Mouse (Mus musculus): Measurements from ENCODE around the gene Bbs9.

Bbs9 gene

GRCm38 (mm10) chr9:22455041-22455440 is 20.5 kb upstream of the Bbs9 start:
- ChIA-PET CTCF (interaction anchor here in 1 of 4 experiments (0.7 kb wide), 1 partner anchor 15 kb away, joined by 3 read pairs; no protein-coding TSS in a partner anchor), POLR2A (interaction anchor here in 2 of 4 experiments (1.0 to 1.3 kb wide), 3 partner anchors 13 to 25 kb away, joined by 3 to 4 read pairs (median 3); no protein-coding TSS in a partner anchor)

- ChIA-PET POLR2A (no interaction called here), CTCF (no interaction called here)
These were observed 18.2 kb upstream of the Bbs9 start for GRCm38 (mm10) chr9:22457142-22457835.

- ChIA-PET POLR2A (interaction anchor here in 1 of 4 experiments (0.7 kb wide), 1 partner anchor 50 kb away, joined by 3 read pairs; the partner anchor contains the start of gene 9530077C05Rik), CTCF (no interaction called here)
These were observed 13.6 kb upstream of the Bbs9 start for GRCm38 (mm10) chr9:22461946-22462345.

DNA sequence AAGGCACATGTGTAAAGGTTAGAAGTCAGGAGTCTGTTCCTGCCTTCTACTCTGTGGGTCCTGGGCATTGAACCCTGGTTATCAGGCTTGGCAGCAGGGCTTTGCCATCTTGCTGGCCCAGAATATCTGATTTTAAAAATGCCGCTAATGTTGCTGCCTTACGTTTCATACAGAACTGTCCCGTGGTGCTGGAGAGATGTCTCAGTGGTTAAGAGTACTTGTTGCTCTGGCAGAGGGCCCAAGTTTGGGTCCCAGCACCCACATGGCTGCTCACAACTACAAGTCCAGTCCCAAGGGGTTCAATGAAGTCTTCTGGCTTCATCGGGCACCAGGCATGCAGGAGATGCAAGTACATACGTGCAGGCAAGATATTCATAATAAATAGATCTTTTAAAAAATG is 9.3 kb upstream of the Bbs9 start:
- POLR2A ChIA-PET: interaction anchor here in 2 of 4 experiments (0.9 kb wide), 2 partner anchors 9 to 76 kb away, joined by 4 to 5 read pairs; partner anchors contain the start of gene Bbs9 (in 1 of the 2)
- CTCF ChIA-PET: no interaction called here

DNA sequence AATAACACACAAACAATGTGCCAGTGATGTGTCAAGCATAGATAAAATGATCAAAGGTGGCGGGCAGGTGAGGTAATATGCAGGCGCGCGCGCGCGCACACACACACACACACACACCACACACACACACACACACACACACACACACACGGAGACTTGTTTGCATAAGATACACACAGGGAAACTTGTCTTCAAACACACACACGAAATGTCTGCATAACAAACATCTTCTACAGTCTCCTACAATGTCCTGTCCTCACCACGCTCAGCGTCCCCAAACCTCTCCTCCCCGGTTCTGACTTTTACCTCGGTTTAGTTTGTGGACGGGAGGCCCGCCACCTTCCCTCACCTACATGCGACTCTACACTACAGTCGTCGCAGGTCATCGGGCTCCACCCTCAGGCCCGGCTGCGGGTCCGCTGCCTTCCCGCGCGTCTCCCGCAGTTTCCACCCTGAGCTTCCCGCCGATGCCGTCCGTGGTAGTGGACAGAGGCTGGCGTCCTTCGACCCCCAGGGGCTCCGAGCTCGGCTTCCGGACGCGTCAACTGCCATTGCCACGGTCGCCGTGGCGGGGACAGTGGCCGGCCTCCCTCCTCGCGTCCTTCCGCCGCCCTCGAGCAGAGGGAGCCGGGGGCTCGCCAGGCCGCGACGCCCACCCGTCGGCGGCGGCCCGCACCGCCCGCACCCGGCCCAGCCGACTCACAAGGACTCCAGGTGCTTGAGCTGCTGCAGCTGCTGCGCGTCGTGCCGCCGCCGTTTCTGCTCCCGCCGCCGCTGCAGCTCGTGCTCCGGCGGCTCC is 7.9 kb upstream of the Bbs9 start:
- POLR2A ChIA-PET: interaction anchor here in 3 of 4 experiments (0.6 to 1.9 kb wide), 26 partner anchors 8 to 753 kb away, joined by 3 to 13 read pairs (median 4); partner anchors contain the start of genes 9530077C05Rik (in 2 of the 3), Anln (in 1 of the 3), Ecsit (in 1 of the 3) and Ldlr (in 1 of the 3)

GRCm38 (mm10) chr9:22468170-22468898 is 7.2 kb upstream of the Bbs9 start:
- POLR2A ChIA-PET: interaction anchor here in 3 of 4 experiments (0.5 to 1.9 kb wide), 27 partner anchors 8 to 745 kb away, joined by 3 to 13 read pairs (median 4); partner anchors contain the start of genes 9530077C05Rik (in 2 of the 3), Anln (in 2 of the 3), Ecsit (in 1 of the 3) and Ldlr (in 1 of the 3)

More for the DNA sequence above, 7.9 kb upstream of the Bbs9 start:
- CTCF ChIA-PET: interaction anchor here in 2 of 4 experiments (0.6 to 1.0 kb wide), 3 partner anchors 18 to 841 kb away, joined by 3 to 6 read pairs (median 6); no protein-coding TSS in a partner anchor

DNA sequence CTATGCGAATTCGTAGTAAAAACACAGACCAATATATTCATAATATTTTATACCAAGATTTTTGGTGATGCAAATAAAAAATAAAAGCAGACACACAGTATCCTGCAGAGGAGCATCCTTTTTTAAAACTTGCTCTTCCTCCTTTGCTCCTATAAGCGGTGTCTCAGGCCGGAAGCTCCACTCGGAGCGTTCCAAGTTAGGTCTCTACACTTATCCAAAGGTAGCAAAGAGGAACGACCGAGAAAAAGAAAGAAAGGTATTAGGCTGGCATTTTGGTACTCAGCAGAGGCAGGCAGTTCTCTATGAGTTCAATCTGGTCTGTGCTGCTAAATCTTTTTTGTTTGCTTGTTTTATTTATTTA is 6.6 kb upstream of the Bbs9 start:
- ChIA-PET CTCF (interaction anchor here in 1 of 4 experiments (0.6 kb wide), 1 partner anchor 9 kb away, joined by 3 read pairs; no protein-coding TSS in a partner anchor), POLR2A (interaction anchor here in 3 of 4 experiments (1.1 to 1.9 kb wide), 4 partner anchors 10 to 35 kb away, joined by 4 to 8 read pairs (median 6); no protein-coding TSS in a partner anchor)

More at GRCm38 (mm10) chr9:22468170-22468898, 7.2 kb upstream of the Bbs9 start:
- CTCF ChIA-PET: interaction anchor here in 2 of 4 experiments (0.6 to 1.0 kb wide), 4 partner anchors 9 to 840 kb away, joined by 3 to 6 read pairs (median 4); no protein-coding TSS in a partner anchor

DNA sequence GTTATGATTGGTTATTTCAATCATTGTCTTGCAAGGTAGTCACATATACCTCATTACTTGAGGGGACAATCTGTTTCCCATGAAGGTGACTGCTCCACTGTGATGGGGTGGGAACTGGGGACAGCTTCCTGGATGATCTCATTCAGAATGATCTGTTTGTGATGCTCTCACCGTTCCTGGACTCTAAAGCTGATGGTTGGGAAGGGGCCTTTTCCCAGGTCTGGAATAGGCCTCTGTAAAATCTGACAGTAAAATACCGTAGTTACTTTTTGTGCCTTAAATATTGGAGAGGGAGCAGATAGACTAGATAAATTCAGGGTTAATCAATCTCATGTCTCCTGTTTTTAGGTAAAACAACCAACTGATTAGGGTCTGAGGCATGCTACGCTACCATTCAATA is 5.9 kb upstream of the Bbs9 start, which contains the start of gene Rp9:
Gene Rp9, minus strand, starts transcription at position 101 of the 400 bp plus-strand sequence.
- ChIA-PET CTCF (interaction anchor here in 1 of 4 experiments (1.0 kb wide), 1 partner anchor 61 kb away, joined by 3 read pairs; no protein-coding TSS in a partner anchor), POLR2A (no interaction called here)

GRCm38 (mm10) chr9:22476265-22476664 is 750 bp downstream of the Bbs9 start:
- POLR2A ChIA-PET: interaction anchor here in 2 of 4 experiments (0.8 to 1.8 kb wide), 10 partner anchors 8 to 66 kb away, joined by 3 to 6 read pairs (median 4); partner anchors contain the start of gene 9530077C05Rik (in 1 of the 2)
- CTCF ChIA-PET: interaction anchor here in 2 of 4 experiments (0.5 to 1.7 kb wide), 4 partner anchors 20 to 930 kb away, joined by 3 to 7 read pairs (median 4); partner anchors contain the start of gene 9530077C05Rik (in 1 of the 2)

DNA sequence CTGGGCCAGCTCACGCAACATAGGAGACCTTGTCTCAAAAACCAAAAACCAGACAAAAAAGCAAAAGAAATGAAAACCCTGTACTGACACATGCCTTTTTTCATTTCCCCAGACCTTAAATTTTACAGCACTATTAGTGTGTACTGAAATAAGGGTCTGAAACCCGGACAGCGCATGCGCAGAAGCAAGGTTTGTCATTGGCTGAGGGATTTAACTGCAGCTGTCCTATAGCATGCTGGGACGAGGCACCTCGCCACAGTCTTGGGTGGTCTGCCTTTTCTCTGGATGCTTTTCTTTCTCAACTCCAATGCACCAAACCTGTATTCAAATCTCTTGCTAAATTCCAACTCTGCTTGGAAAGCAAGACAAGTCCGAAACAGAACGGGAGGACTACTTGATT is 3.4 kb downstream of the Bbs9 start:
- ChIA-PET POLR2A (interaction anchor here in 3 of 4 experiments (1.0 to 1.6 kb wide), 6 partner anchors 9 to 68 kb away, joined by 3 to 13 read pairs (median 5); partner anchors contain the start of gene 9530077C05Rik (in 1 of the 3)), CTCF (no interaction called here)

DNA sequence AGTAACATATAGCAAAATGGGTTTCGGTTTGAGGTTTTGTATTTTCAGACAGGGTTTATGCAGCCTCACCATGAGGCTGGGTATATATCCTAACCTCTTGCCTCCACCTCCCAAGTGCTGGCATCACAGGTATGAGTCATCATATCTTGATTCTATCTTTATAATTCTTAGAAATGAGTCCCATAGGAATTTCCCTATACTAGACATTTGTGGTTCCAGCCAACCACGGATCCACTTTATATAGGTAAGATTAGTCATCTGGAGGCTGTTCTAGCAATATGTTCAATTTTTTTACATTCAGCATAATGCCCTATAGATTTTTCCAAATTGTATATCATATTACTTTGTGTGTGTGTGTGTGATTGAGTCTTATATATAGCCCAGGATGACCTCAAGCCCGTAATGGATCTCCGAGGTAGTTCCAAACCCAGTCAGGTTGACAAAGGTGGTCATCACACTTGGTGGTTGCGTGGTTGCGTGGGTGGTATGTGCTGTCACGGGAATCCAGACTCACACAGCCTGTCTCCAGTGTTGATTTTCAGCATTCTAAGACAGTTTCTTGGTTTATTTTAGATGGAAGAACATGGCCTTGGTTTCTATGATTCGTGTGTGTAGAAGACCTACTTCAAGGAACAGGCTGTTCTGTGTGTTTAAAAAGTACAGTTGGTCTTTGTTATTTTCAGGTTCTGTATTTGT is 8.5 kb downstream of the Bbs9 start:
- ChIA-PET CTCF (no interaction called here), POLR2A (interaction anchor here in 2 of 4 experiments (0.9 to 1.4 kb wide), 4 partner anchors 8 to 217 kb away, joined by 3 to 4 read pairs (median 4); partner anchors contain the start of gene Bbs9 (in 2 of the 2))

GRCm38 (mm10) chr9:22484562-22485308 is 9.2 kb downstream of the Bbs9 start:
- CTCF ChIA-PET: no interaction called here
- POLR2A ChIA-PET: interaction anchor here in 3 of 4 experiments (0.9 to 1.8 kb wide), 5 partner anchors 9 to 41 kb away, joined by 3 to 4 read pairs (median 4); partner anchors contain the start of gene Bbs9 (in 3 of the 3)

DNA sequence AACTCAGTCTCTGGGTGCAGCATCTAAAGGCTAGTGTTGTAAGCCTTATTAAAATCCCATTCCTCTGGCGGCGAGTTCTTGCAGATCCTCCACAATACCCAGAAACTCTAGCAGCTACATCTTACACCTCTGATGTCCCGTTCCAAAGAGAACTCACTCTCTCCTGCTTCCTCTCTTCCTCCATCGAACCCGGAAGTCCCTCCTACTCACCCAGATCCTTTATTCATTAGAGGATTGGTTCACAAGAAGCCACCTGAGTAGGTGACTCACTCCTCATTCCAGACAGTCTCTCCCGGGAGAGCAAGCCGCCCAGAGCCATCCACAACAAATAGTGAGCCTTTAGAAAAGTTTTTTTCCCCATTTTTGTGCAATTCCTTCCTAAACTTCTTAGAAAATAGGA is 10.7 kb downstream of the Bbs9 start:
- CTCF ChIA-PET: interaction anchor here in 1 of 4 experiments (0.6 kb wide), 1 partner anchor 18 kb away, joined by 3 read pairs; no protein-coding TSS in a partner anchor
- POLR2A ChIA-PET: interaction anchor here in 3 of 4 experiments (1.1 to 1.8 kb wide), 4 partner anchors 11 to 69 kb away, joined by 3 to 4 read pairs (median 4); partner anchors contain the start of gene Bbs9 (in 1 of the 3)

DNA sequence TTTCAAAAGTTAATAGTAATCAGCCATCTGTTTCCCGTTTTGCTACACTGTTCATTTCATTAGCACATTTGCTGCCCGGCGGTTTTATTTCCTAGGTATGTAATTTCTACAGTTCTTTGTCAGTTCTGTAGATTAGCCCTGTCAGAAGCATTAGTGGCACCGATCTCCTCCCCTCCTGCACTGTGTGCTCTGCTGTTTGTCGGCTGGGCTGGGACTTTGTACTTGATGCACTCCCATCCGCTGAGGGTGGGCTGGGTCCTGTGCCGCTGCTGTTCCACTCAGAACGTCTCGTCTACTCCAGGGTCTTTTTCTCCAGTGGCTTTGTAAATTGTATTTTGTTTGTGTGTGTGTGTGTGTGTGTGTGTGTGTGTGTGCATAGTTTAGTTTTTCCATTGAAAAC is 13.4 kb downstream of the Bbs9 start:
- POLR2A ChIA-PET: no interaction called here

DNA sequence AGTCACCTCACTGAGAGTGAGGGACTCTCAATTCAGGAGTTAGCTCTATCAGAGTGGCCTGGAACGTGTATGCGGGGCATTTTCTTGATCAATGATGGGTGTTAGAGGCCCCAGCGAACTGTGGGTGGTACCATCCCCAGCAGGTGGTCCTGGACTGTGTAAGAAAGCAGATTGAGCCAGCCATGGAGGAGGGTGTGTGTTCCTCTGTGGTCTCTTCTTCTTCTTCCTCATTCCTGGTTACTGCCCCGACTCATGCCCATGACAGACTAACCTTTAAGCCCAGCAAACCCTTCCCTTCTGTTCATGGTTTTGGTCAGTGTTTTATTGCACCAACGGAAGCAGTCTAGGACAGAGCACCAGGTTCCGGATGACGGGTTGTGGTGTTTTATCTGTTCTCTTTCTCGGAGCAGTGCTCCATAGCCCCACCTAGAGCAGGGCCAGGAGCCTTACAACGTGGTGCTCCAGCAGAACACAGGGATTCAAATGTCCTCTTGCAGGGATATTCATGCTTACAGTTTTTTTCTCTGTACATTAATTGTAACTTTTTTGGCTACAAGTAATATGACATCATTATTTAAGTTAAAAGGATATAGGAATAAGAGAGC is 18.8 kb downstream of the Bbs9 start:
- CTCF ChIA-PET: interaction anchor here in 3 of 4 experiments (0.5 to 1.3 kb wide), 5 partner anchors 10 to 84 kb away, joined by 4 to 7 read pairs (median 4); partner anchors contain the start of gene 9530077C05Rik (in 1 of the 3)

More for the DNA sequence above, 13.4 kb downstream of the Bbs9 start:
- CTCF ChIA-PET: no interaction called here

DNA sequence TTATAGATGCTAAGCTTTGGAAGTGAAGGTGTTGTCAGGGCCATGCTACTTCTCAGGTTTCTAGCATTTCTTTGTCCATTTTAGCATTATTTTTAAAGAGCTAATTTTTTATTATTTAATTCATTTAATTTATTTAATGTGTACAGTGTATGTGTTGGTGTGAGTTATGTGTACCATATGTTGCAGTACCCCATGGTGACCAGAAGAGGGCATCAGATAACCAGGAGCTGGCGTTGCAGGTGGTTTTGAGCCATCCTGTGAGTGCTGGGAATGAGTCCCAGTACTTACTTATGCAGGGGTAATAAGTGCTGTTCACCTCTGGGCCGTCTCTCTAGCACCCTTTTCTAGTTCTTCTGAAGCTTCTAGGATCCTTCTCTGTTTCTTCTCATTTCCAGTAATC is 19.6 kb downstream of the Bbs9 start:
- CTCF ChIA-PET: interaction anchor here (0.5 to 1.3 kb wide), 19 partner anchors 8 to 1271 kb away, joined by 3 to 8 read pairs (median 3); partner anchors contain the start of gene Bbs9 (in 1 of the 4)
- POLR2A ChIA-PET: interaction anchor here in 1 of 4 experiments (1.8 kb wide), 1 partner anchor 16 kb away, joined by 5 read pairs; no protein-coding TSS in a partner anchor

More for the DNA sequence above, 18.8 kb downstream of the Bbs9 start:
- POLR2A ChIA-PET: interaction anchor here in 1 of 4 experiments (1.8 kb wide), 1 partner anchor 15 kb away, joined by 5 read pairs; no protein-coding TSS in a partner anchor

Measured in embryonic stem cell, embryonic (primary cell).